Mouse (Mus musculus) frontal cortex, postnatal 25 days (tissue): ENCODE measurements around the gene Iqca.
A peak's percentile ranks its signal among the peaks of the same experiment; 100 is the strongest.

Experiments
- DNase-seq, 2 experiments: peaks; one replicate each; pipeline ENCODE4 v3.0.0; 2022; ENCODE audit warnings: low spot score in 2 of 2

Iqca gene

GRCm38 (mm10) chr1:90153099-90153744 lies at the start of gene Iqca:
Iqca (minus strand) TSS chr1:90153401.
- peak; percentile 13 to 41 for DNase-seq

GRCm38 (mm10) chr1:90202207-90202978 lies 49.2 kb upstream of the Iqca start:
- peak in 1 of 2 experiments; percentile 26 for DNase-seq

GRCm38 (mm10) chr1:90201655-90202054 lies 48.5 kb upstream of the Iqca start:
- no peak for DNase-seq

- DNase-seq = no peak
These were observed 48.0 kb upstream of the Iqca start for GRCm38 (mm10) chr1:90201246-90201645.

GRCm38 (mm10) chr1:90189046-90189445 lies 35.8 kb upstream of the Iqca start:
- DNase-seq = no peak

- DNase-seq = no peak
These were observed 33.7 kb upstream of the Iqca start for GRCm38 (mm10) chr1:90186874-90187273.

GRCm38 (mm10) chr1:90186173-90186572 lies 33.0 kb upstream of the Iqca start:
- no peak for DNase-seq

- DNase-seq = no peak
These were observed 30.4 kb upstream of the Iqca start for GRCm38 (mm10) chr1:90183602-90184001.

- no peak for DNase-seq
These were observed 29.3 kb upstream of the Iqca start for GRCm38 (mm10) chr1:90182521-90182920.

GRCm38 (mm10) chr1:90180966-90181699 lies 27.9 kb upstream of the Iqca start:
- no peak for DNase-seq

- no peak for DNase-seq
These were observed 27.3 kb upstream of the Iqca start for GRCm38 (mm10) chr1:90180479-90180878.

GRCm38 (mm10) chr1:90177978-90178377 lies 24.8 kb upstream of the Iqca start:
- DNase-seq = no peak

GRCm38 (mm10) chr1:90177565-90177964 lies 24.4 kb upstream of the Iqca start:
- DNase-seq = no peak

GRCm38 (mm10) chr1:90176223-90176622 lies 23.0 kb upstream of the Iqca start:
- no peak for DNase-seq

GRCm38 (mm10) chr1:90174338-90174737 lies 21.1 kb upstream of the Iqca start:
- DNase-seq = no peak

- no peak for DNase-seq
These were observed 11.1 kb upstream of the Iqca start for GRCm38 (mm10) chr1:90164319-90164718.

GRCm38 (mm10) chr1:90163161-90163560 lies 10.0 kb upstream of the Iqca start:
- DNase-seq = no peak

- DNase-seq = no peak
These were observed 9.2 kb upstream of the Iqca start for GRCm38 (mm10) chr1:90162379-90162857.

- no peak for DNase-seq
These were observed 8.4 kb upstream of the Iqca start for GRCm38 (mm10) chr1:90161623-90162022.

- no peak for DNase-seq
These were observed 6.7 kb upstream of the Iqca start for GRCm38 (mm10) chr1:90159927-90160326.

GRCm38 (mm10) chr1:90156589-90156988 lies 3.4 kb upstream of the Iqca start:
- no peak for DNase-seq

GRCm38 (mm10) chr1:90153787-90154186 lies 586 bp upstream of the Iqca start:
- DNase-seq = no peak
